Mouse (Mus musculus) MEL (cell line): Measurements from ENCODE around the gene Cmbl.

Source experiments
- BHLHE40 ChIP-seq: IDR thresholded peaks from 2 replicates; pipeline ENCODE4 v1.6.1; 2012; ENCODE audit warnings: low read depth, mild to moderate bottlenecking, inconsistent platforms, low read length, improper control_type of control experiment, borderline replicate concordance
- CTCF ChIP-seq, 3 experiments: IDR thresholded peaks in 2 of 3; conservative IDR thresholded peaks in 1 of 3; 2 replicates each; pipeline ENCODE4 v1.5.1; 2011 to 2012; ENCODE audit warnings: low read length in 3 of 3, low read depth in 2 of 3, mild to moderate bottlenecking in 2 of 3, improper control_type of control experiment in 1 of 3, inconsistent platforms in 1 of 3, mixed read lengths in 1 of 3, moderate library complexity in 1 of 3; ENCODE audit not compliant: control insufficient read depth in 1 of 3, insufficient read depth in 1 of 3, poor library complexity in 1 of 3, severe bottlenecking in 1 of 3
- HCFC1 ChIP-seq: IDR thresholded peaks from 2 replicates; pipeline ENCODE4 v1.6.1; 2012; ENCODE audit warnings: low read depth, mild to moderate bottlenecking, inconsistent platforms, low read length, improper control_type of control experiment, moderate library complexity
- JUND ChIP-seq: IDR thresholded peaks from 2 replicates; pipeline ENCODE4 v1.6.1; 2011; ENCODE audit warnings: low read depth, mild to moderate bottlenecking, improper control_type of control experiment, low read length
- TAL1 ChIP-seq: IDR thresholded peaks from 2 replicates; pipeline ENCODE4 v1.6.1; 2012; ENCODE audit warnings: mild to moderate bottlenecking, inconsistent platforms, low read length, moderate library complexity, mixed read lengths
- TCF12 ChIP-seq: IDR thresholded peaks from 2 replicates; pipeline ENCODE4 v1.6.1; 2014; ENCODE audit warnings: low read depth, mild to moderate bottlenecking, inconsistent platforms, low read length, improper control_type of control experiment, moderate library complexity
- ZNF384 ChIP-seq: IDR thresholded peaks from 2 replicates; pipeline ENCODE4 v1.6.1; 2012; ENCODE audit warnings: low read depth, mild to moderate bottlenecking, inconsistent platforms, low read length, improper control_type of control experiment

DNA sequence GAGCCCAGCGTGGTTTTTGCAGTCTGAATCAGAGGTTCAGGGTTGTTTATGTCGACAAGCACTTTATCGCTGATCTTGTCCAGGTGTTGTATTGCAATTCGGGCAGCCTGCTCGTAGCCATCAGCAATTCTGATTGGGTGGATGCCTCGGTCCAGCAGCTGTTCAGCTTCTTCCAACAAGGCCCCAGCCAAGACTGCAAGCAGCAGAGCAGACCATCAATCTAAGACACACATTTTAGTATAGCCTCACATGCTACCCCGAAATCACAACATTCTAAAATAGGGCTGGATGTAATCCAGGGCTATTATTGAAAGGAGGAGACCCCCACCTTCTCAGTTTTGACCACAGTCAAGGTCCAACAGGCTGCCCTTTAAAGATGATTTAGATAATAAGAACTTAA, 30.5 kb downstream of the Cmbl start:
- TF ChIP-seq CTCF (IDR thresholded peaks at IDR 0.05 in 2 of 3, conservative IDR thresholded peaks at IDR 0.05 in 1 of 3; ENCODE audit: control insufficient read depth in 1 of 3, insufficient read depth in 1 of 3, low read depth in 2 of 3, low read length in 3 of 3, poor library complexity in 1 of 3, severe bottlenecking in 1 of 3) (no peak), JUND (no peak), TAL1 (no peak), ZNF384 (no peak), TCF12 (no peak), BHLHE40 (no peak), HCFC1 (no peak)
